Mouse (Mus musculus) G1E (cell line): ENCODE data around the gene Oasl1. TPM values are rescaled to one million over a fixed set of nuclear protein-coding genes. Genes with fewer than 3 reads are reported as not detected.

Experiments
- ATAC-seq: 2 replicates; pipeline ENCODE4 v1.8.0; 2016; ENCODE audit warnings: mild to moderate bottlenecking; ENCODE audit not compliant: insufficient number of reproducible peaks, poor library complexity, low FRiP score, severe bottlenecking; ENCODE audit errors: extremely low read depth
- DNase-seq: peaks from one replicate; pipeline ENCODE4 v3.0.0; 2012; ENCODE audit warnings: low spot score
- H3K27me3 ChIP-seq: 2 replicates; pipeline ENCODE4 v1.6.1; 2012; ENCODE audit warnings: mild to moderate bottlenecking, low read length, inconsistent platforms; ENCODE audit not compliant: insufficient read depth
- H3K36me3 ChIP-seq: replicated peaks from 2 replicates; pipeline ENCODE3; 2012; ENCODE audit warnings: mild to moderate bottlenecking, inconsistent platforms
- H3K4me1 ChIP-seq: 2 replicates; pipeline ENCODE4 v1.6.1; 2012; ENCODE audit warnings: low read depth, low read length, inconsistent platforms, mixed read lengths; ENCODE audit not compliant: insufficient read depth
- H3K4me3 ChIP-seq: 2 replicates; pipeline ENCODE4 v1.5.1; 2012; ENCODE audit warnings: low read depth, mild to moderate bottlenecking, inconsistent platforms, low read length, moderate library complexity, mixed read lengths
- H3K9me3 ChIP-seq: replicated peaks from 2 replicates; pipeline ENCODE4 v1.6.1; 2012; ENCODE audit warnings: inconsistent platforms
- CTCF ChIP-seq: IDR thresholded peaks from 2 replicates; pipeline ENCODE4 v1.5.1; 2012; ENCODE audit warnings: low read depth, low read length, inconsistent platforms, mixed read lengths
- GATA1 ChIP-seq: IDR thresholded peaks from 2 replicates; pipeline ENCODE4 v1.6.1; 2012; ENCODE audit warnings: borderline replicate concordance, low read length, inconsistent platforms, mixed read lengths
- GATA2 ChIP-seq: IDR thresholded peaks from 2 replicates; pipeline ENCODE4 v1.6.1; 2012; ENCODE audit warnings: low read depth, low read length, inconsistent platforms, borderline replicate concordance
- POLR2AphosphoS5 ChIP-seq: IDR thresholded peaks from 2 replicates; pipeline ENCODE4 v1.6.1; 2012; ENCODE audit warnings: low read depth, low read length, inconsistent platforms; ENCODE audit not compliant: insufficient replicate concordance
- TAL1 ChIP-seq: conservative IDR thresholded peaks from 2 replicates; pipeline ENCODE4 v1.6.1; 2012; ENCODE audit warnings: low read depth, low read length, inconsistent platforms, mixed read lengths
- polyA plus RNA-seq: library from polyadenylated mRNA; stranded (reverse); fragments of >175 nt; gene quantifications from 2 replicates; pipeline ENCODE4 v1.2.3, GENCODE M21; 2012
- total RNA-seq, 2 experiments: library from RNA; stranded (forward) in 1 of 2; stranded (reverse) in 1 of 2; fragments of 200-1000 nt in 1 of 2; fragments of >200 nt in 1 of 2; fragmentation: Nextera tagmentation in 1 of 2; gene quantifications; 2 replicates each; pipeline ENCODE4 v1.2.3; 2014 to 2017

The Oasl1 gene
- total and polyA plus RNA-seq, 3 experiments, result 5.4 to 14.0 (median 6.8) TPM

GRCm38 (mm10) chr5:114964315-114964966 lies 41.4 kb downstream of the Oasl1 start:
- Histone ChIP-seq H3K36me3 (no peaks in the 10 kb centered on the region), H3K27me3 (peaks cover 69% of the 10 kb centered on the region), H3K4me1 (peaks cover 14% of the 10 kb centered on the region), H3K9me3 (no peaks in the 10 kb centered on the region), H3K4me3 (no peak overlapping the region; the same call in 1 of the 2 replicates)
- no peak for DNase-seq
- TF ChIP-seq GATA1, result no peak
- no peak for TF ChIP-seq GATA2
- no peak for TF ChIP-seq CTCF
- no peak for ATAC-seq

- peaks cover 70% of the 10 kb centered on the region for H3K27me3 ChIP-seq
- H3K4me1 ChIP-seq, result peaks cover 14% of the 10 kb centered on the region
- no peaks in the 10 kb centered on the region for H3K9me3 ChIP-seq
- TF ChIP-seq GATA1 (no peak), GATA2 (no peak), CTCF (no peak), POLR2AphosphoS5 (no peak), TAL1 (no peak)
- no peaks in the 10 kb centered on the region for H3K36me3 ChIP-seq
- no peak for DNase-seq
- ATAC-seq, result no peak
- H3K4me3 ChIP-seq, result no peak overlapping the region
These were observed 42.2 kb downstream of the Oasl1 start for GRCm38 (mm10) chr5:114964967-114965898.

- peaks cover 18% of the 10 kb centered on the region for H3K4me1 ChIP-seq
- no peak for ATAC-seq
- TF ChIP-seq TAL1 (no peak), GATA1 (no peak), CTCF (no peak), GATA2 (no peak), POLR2AphosphoS5 (no peak)
- H3K4me3 ChIP-seq, result no peak overlapping the region
- no peaks in the 10 kb centered on the region for H3K36me3 ChIP-seq
- peaks cover 68% of the 10 kb centered on the region for H3K27me3 ChIP-seq
- H3K9me3 ChIP-seq, result no peaks in the 10 kb centered on the region
- DNase-seq, result no peak
These were observed 44.7 kb downstream of the Oasl1 start for GRCm38 (mm10) chr5:114967523-114968268.

GRCm38 (mm10) chr5:114968651-114969050 lies 45.6 kb downstream of the Oasl1 start:
- Histone ChIP-seq H3K4me1 (peaks cover 22% of the 10 kb centered on the region), H3K4me3 (no peak overlapping the region)
- TF ChIP-seq CTCF (no peak), POLR2AphosphoS5 (no peak), TAL1 (no peak), GATA2 (no peak), GATA1 (no peak)

GRCm38 (mm10) chr5:114969064-114969463 lies 46.0 kb downstream of the Oasl1 start:
- DNase-seq (no peak), ATAC-seq (no peak)
- Histone ChIP-seq H3K9me3 (no peaks in the 10 kb centered on the region), H3K27me3 (peaks cover 63% of the 10 kb centered on the region), H3K4me1 (peaks cover 22% of the 10 kb centered on the region), H3K36me3 (no peaks in the 10 kb centered on the region), H3K4me3 (no peak overlapping the region)
- no peak for TF ChIP-seq CTCF
- no peak for TF ChIP-seq GATA2
- no peak for TF ChIP-seq GATA1
- no peak for TF ChIP-seq POLR2AphosphoS5
- TF ChIP-seq TAL1, result no peak

More at GRCm38 (mm10) chr5:114968651-114969050, 45.6 kb downstream of the Oasl1 start:
- Histone ChIP-seq H3K36me3 (no peaks in the 10 kb centered on the region), H3K27me3 (peaks cover 63% of the 10 kb centered on the region), H3K9me3 (no peaks in the 10 kb centered on the region)
- no peak for ATAC-seq
- no peak for DNase-seq
